Mouse (Mus musculus) regulatory T cell (primary cell): ENCODE results near the gene Sec63.

Experiments used
- in situ Hi-C: fragments of 300-600 bp; cut with MboI, MseI; formaldehyde crosslinking; loops from one replicate; pipeline ENCODE4 v1.15.1; 2025; ENCODE audit warnings: high pct_unique_total_duplicates

Sec63 gene

DNA sequence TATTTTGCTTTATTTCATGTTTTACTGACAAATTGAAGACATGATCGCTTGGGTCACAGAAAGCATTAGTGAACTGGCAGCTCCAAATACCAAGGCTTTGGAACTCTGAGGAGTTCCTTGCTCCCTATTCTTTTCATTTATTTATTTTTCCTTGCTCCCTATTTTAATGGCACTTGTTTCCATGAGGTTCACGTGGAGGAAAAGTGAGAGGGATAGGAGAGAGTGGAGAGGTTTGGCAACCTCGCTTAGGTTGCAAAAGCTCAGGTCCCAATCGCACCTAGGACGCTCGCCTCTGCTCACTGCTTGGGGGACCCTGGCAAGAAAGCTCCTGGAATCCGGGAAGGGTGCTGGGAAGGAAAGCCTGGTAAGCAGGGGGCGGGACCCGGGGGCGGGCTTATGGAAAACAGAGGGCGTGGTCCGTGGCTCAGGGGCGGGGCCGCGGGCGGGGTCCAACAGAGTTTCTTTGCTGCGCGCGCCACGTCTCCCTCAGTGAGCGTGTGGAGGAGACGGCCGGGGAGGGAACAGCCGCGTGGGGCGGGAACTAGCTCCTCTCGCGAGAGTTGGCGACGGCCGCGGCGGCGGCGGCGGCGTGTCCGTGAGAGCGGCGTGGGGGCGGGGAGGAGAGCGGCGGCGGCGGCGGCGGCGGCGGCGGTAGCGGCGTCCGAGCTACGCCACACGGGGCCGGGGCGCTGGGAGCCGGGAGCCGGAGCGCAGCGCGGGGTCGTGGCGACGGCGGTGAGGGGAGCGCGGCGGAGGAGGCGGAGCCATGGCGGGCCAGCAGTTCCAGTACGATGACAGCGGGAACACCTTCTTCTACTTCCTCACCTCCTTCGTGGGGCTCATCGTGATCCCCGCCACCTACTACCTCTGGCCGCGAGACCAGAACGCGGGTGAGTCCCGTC lies at the start of gene Sec63:
Gene Sec63, plus strand, starts transcription at position 498 of the 902 bp plus-strand sequence.
- in situ Hi-C loops, result no loop called here

- in situ Hi-C loops, result no loop called here
Observed at GRCm38 (mm10) chr10:42714676-42715075, 46.6 kb upstream of the Sec63 start.

DNA sequence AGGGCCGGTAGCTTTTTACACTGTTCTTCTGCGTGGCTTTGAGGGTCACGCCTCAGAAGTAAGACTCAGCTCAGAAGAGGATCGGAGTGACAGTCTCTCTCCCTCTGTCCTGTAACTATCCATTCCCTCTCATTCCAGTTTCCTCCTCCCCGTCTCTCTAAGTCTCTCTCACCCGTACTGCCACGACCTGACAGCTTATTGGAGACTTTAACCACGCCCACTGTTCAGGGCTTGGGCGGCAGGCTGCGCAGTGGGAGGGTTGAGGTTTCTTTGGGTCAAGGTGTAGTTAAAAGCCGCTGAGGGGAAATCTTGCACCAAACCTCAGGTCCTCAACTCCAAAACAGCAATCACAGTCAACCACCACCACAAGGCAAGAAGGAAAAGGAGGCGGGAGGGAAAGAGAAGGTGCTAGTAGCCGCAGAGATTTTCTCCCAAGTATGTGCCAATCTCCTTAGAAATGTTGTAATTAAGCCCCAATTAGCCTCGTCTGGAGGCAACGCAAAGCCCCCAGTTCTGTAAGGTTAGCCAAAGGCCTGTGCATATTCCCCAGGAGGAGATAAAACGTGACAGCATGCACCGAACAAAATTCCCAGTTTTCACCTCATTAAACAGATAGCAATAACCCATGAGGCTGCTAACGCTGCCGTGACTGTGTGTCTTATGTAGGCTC lies 45.8 kb upstream of the Sec63 start:
- in situ Hi-C loops, result no loop called here

- in situ Hi-C loops, result no loop called here
Observed at GRCm38 (mm10) chr10:42722116-42722515, 39.2 kb upstream of the Sec63 start.

DNA sequence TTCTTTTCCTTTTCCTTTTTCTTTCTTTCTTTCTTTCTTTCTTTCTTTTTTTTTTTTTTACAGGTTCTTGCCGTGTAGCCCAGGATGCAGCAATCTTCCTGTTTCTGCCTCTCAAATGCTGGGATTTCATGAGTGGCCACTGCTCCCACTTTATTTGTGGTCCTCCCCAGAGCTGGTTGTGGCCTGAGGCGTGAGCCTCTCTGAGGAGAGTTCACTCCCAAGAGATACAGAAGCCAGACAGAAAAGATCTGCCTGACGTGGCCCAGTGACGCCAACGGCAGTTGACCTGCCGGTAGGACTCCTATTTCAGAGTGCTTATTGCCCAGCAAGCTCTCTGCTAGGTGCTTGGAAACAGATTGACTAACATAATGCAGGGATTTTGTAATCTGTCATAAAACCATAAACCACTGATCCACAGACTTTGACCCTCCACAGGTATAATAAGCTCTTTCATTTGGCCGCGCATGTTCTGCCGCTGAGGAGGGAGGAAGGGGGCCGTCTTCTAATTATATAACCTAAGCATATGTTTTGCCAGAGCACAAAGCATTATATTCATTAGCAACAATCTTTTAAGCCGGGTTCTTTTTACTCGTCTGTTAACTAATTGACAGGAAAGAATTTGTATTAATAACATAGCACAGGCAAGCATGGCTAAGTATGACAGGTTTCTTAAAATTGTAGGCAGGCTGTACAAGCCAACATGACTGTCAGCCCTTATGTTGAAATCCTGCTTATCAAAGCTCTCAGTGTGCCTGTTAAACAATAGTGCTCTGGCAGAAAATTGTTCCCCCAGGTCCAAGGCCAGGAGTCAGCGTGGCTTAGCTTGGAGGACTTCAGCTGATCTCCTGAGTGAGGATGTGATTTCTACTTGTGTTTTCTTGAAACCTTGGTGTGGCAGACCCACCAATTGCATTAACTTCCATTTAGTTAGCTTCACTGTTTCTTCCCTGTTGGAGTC lies 37.7 kb upstream of the Sec63 start:
- in situ Hi-C loops, result no loop called here

DNA sequence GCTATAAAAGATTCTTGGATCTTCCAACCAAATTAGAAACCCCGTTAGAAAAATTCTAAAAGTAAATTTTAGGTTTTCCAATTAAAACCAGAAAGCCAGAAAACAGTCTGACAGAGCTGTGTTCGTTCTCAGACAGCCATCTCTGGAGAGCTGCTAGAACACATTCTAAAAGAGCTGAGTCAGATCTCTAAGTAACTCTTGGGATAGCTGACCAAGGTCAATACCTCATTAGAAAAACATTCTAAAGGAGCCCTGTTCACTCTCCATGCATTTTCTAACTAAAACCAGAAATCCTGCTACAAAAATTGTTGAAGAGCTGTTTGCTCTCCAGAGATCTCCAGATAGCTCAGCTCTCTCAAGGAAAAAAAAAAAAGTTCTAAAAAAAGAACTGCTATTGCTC lies 31.7 kb upstream of the Sec63 start:
- in situ Hi-C loops, result no loop called here

DNA sequence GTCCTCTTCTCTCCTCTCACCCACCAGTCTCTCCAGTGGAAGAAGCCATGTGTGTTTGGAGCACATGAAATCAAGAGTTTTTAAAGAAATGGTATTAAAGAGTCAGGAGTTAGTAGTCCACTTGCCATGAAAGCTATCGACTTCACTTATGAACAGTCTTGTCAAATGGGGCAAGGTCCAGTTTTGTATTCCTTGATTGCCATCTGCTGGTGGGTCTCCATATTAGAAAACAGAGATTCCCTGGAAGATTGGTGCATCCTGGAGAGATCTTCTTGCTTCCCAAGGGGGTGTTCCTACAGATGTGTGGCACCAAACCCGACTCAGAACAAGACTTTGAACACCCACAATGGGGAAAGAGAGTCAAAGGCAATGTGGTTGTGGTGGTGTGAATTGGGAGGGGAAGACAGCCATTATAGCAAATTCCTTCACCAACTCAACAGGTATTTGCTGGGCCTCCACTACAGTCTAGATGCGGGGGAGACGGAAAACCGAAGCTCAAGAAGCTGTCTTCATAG lies 26.7 kb upstream of the Sec63 start:
- in situ Hi-C loops, result no loop called here

DNA sequence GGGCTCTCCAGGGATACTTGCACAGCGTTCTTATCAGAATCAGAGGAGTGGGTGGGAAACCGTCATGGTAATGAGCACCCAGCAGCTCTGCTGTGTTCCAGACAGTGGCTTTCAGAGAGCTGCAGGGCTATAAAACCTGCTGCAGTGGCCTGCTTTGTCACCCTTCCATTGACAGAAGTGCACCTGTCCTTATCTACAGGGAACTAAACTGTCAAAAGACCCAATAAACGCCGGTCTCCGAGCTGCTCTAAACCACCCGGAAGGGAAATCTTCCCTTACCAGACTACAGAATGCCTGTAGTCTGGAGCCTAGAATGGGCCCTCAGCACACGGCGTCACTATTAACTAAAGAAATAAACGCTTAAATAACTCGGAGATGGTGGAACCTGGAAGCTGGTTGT lies 9.5 kb upstream of the Sec63 start:
- in situ Hi-C loops, result no loop called here

DNA sequence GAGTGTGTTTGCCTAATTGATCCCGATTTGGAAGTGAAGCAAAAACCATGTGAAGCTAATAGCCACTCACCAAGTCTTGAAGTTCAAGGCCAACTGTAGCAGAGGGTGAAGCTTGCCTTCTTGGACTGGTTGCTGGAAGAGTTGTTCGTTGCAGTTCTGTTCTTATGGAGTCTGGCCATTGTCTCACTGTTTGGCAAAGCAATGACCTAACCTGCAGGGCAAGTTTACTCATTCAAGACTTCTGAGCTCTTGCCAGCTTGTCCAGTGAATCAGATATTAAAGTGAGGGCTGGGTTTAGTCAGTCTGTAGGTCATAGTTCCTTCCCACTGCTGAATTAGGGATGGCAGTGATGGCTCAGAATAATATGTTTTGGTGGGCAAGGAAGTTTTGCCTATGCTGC lies 7.0 kb upstream of the Sec63 start:
- in situ Hi-C loops, result no loop called here

DNA sequence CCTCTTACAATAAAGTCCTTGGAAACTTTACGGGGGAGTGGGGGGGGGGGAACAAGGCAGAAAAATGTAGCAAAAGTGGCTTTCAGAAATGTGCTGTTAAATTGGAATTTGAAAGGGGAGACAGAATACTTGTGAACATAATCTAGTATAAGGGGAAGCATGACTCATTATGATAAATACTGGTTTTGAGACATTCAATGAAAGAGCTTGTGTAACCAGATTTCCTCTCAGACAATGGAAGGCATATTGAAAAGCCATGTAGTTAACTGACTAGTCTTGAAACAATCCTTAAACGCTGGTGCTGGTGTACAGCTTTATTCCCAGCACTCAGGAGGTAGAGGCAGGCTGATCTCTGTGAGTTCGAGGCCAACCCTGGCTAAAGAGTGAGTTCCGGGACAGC lies 1.6 kb upstream of the Sec63 start:
- in situ Hi-C loops, result no loop called here

DNA sequence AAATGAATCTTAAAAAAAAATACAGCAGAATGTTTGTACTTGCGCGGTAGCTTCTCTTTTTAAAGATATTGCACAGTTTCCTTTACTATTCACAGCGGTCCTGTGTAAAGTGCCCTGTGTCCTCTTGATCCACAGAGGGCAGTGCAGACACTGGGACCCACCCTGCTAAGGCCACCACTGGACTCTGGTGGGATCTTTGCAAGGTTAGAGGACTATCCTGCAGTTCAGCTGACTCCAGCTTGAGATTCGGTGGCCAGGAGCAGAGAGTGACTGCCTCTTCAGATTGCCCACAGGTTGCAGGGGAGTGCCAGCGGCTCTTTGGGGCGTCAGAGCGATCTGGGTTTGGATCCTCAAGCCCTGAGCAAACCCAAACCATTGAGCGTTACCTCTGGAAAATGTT lies 967 bp upstream of the Sec63 start:
- in situ Hi-C loops, result no loop called here

- in situ Hi-C loops, result no loop called here
Observed at GRCm38 (mm10) chr10:42761901-42762669, 789 bp downstream of the Sec63 start.

- in situ Hi-C loops, result no loop called here
Observed at GRCm38 (mm10) chr10:42762670-42763058, 1.4 kb downstream of the Sec63 start.

GRCm38 (mm10) chr10:42763246-42763645 lies 1.9 kb downstream of the Sec63 start:
- in situ Hi-C loops, result no loop called here

DNA sequence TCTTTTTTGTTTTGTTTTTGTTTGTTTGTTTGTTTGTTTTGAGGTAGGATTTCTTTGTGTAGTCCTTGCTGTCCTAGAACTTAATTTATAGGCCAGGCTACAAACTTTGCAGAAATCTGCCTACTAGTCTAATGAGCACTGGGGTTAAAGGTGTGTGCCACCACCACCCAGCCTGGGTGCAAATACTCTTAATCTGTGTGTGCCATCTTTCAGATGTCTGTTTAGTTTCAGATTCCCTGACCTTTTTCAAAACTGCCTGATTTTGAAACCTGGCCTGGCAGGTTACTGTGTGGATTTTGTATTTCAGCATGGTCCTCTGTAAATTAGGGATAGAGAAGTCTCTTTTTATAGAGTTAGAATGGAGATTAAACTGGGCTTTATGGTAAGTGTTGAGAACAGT lies 4.0 kb downstream of the Sec63 start:
- in situ Hi-C loops, result no loop called here

GRCm38 (mm10) chr10:42775450-42775849 lies 14.2 kb downstream of the Sec63 start:
- in situ Hi-C loops, result no loop called here

GRCm38 (mm10) chr10:42780753-42781152 lies 19.5 kb downstream of the Sec63 start:
- in situ Hi-C loops, result no loop called here

GRCm38 (mm10) chr10:42781672-42782071 lies 20.4 kb downstream of the Sec63 start:
- in situ Hi-C loops, result no loop called here

DNA sequence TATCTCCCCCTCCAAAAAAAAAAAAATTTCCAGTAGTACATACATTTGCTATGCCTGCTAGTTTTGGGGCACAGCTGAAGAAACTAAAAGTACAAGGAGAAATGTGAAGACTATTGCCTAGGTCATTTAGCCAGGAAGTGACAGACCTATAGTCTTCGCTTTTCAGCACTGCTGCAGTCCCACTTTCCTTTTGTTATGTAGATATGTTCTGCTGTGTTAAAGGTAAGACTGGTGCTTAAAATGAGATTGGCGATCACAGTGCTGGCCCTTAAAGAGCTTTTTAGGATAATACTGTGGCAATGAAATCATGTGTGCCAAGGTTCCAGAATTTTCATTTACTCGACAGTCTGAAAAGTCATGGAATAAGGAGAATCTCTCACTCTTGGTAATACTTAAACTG lies 39.6 kb downstream of the Sec63 start:
- in situ Hi-C loops, result no loop called here

DNA sequence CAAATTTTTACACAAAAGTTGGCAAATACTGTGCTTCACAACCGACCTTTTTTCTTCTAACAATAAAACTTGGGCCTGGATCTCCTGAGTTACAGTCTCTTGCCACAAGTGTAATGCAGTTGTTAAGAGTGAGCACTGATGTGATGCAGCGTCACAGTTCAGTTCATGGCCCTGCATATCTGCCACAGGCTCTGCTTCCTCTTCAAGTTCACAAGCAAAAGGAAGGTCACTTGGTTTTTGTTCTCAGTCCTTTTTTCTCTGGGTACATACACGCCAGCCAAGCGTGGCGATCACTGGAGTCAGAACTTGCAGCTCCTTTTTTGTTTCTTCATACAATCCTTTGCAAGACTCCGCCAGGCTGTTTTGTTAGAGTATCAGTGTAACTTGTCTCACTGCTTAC lies 64.6 kb downstream of the Sec63 start:
- in situ Hi-C loops, result no loop called here

DNA sequence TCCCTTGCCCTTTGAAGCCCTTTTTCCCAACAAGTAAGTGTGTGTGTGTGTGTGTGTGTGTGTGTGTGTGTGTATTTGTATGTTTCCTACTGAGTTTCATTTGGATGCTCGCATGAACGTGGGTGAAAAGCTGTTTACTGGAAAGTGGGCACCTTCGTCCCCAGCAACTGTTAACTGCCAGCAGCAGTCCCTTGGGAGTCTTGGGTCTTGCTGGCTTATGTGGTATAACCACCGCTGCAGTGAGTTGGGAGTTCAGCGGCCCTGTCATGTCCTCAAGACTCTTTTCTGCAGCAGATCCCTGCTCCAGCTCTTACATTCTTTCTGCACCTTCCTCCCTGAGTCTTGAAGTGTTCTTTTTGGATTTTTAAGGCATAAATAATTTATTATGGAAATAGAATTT lies 65.9 kb downstream of the Sec63 start:
- in situ Hi-C loops, result no loop called here
